Mouse (Mus musculus) monocyte, adult 59 days (primary cell): ENCODE measurements around the gene Prf1. TPM values are rescaled to one million over a fixed set of nuclear protein-coding genes. Genes with fewer than 3 reads are reported as not detected.

Experiments used
- total RNA-seq, 2 experiments: library from RNA; stranded (reverse); gene quantifications; one replicate each; pipeline ENCODE4 v1.2.4; 2023

Prf1 gene
- total RNA-seq, result under 1 TPM; 0.21 to 0.45 TPM

DNA sequence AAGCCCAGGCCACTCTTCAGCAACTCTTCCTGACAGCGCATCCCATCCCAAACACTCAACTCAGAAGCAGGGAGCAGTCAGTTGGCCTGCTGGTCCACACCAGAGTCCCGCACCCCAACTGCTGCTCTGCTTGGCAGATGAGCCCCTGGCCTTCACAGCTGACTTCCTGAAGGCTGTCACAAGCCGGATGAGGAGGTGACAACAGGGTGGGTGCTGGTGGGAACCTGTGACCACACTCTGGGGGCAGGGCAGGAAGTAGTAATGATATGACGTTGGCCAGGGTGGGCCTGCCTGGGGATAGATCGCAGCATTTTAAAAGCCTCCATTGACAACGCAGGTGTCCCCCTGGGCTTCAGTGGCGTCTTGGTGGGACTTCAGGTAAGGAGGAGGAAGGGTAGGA is at the start of gene Prf1:
Gene Prf1, plus strand, starts transcription at position 357 of the 400 bp plus-strand sequence.

DNA sequence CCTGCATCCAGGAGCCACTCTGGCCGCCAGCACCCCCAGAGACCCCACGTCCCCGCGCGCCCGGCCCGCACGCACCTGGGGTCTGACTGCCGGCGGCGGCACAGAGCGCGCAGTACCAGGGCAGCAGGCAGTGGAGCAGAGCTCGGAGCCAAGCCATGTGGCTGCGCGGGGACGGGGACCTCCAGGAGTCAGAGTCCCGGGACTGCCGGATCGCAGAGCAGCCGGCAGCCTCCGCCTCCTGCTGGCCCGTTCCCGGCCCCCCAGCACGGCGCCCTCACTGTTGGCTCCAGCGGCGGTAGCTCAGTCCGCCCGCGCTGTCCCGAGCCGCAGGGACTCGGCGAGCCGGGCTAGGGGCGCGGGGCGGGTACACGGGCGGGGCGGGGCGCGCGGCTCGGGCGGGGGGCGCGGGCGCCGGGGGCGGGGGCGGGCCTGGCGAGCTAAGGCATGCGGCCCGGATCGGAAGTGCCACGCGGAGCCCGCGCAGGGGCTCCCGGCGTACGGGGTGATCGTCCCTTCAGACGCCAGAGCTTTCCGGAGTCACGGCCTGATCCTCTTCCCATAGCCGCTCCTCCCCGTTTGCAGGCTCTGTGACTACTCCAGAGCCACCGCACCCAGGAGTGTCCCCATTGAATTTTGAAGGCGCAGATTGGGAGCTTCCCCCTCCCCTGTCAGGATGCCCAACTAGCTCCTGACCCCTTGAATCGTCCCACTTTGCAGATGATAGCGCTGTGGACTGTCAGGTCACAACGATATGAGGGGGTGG is 24.4 kb upstream of the Prf1 start, which contains the start of gene Adamts14:
Gene Adamts14, minus strand, starts transcription at position 358 of the 763 bp plus-strand sequence.

Other genes with a start within 250 kb of the Prf1 start
- not detected for gene Pcbd1, start 208.5 kb upstream of the Prf1 start, total RNA-seq
- gene Sgpl1, start 150.1 kb upstream of the Prf1 start, total RNA-seq, result 100 to 1,000 TPM; 174 to 186 TPM
- gene Tbata, start 125.9 kb upstream of the Prf1 start, total RNA-seq, result not detected
- under 1 TPM; 0.09 to 0.13 TPM for gene Adamts14, start 24.4 kb upstream of the Prf1 start, total RNA-seq
- gene Pald1, start 85.7 kb downstream of the Prf1 start, total RNA-seq, result 10 to 100 TPM in 1 of 2 experiments, 1 to 10 TPM in 1; 7.6 to 10.5 TPM
- not detected for gene Nodal, start 120.1 kb downstream of the Prf1 start, total RNA-seq
- gene Eif4ebp2, start 154.8 kb downstream of the Prf1 start, total RNA-seq, result 100 to 1,000 TPM; 129 to 132 TPM
- 1 to 10 TPM; 9.2 to 9.7 TPM for gene Lrrc20, start 178.0 kb downstream of the Prf1 start, total RNA-seq